Comparison of ENCODE assay signal across 28 mouse cellular contexts in the genomic region with DNA sequence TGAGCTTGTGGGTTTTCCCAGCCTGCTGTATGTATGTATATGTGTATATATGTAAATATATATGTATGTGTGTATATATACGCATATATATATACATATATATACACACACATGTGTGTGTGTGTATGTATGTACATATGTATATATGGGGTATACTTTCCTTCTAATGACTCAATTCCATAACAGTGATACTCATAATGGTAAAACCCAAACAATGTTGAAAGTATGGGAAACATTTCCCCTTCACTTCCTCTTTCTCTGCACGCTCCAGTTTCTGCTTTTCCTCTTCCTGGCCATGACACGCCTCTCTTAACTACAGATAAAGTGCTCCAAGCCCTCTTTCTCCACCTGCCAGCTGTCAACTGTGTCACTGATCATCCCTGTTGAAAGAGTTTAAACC.
"Had no signal": no experiment of that assay in that cellular context is flagged by ENCODE, and none has a peak within 500 bp of the region (broad histone marks: within the 10 kb centered on the region; RNA-seq: fewer than 3 reads in every experiment).

No protein-coding gene starts in this region.

- H3K27ac ChIP-seq: embryonic facial prominence, embryonic 10.5 days; embryonic facial prominence, embryonic 12.5 days; embryonic facial prominence, embryonic 13.5 days; embryonic facial prominence, embryonic 15.5 days; forebrain, embryonic 10.5 days; forebrain, embryonic 12.5 days; forebrain, embryonic 13.5 days; forebrain, embryonic 15.5 days; gastrocnemius, adult 2 months; heart, adult 2 months had no signal

- DNase-seq: cerebellum, adult 8-10 months; cerebellum, adult 9-10 months; cerebellum, adult 9-11 months; cerebellum, postnatal 10 days; cerebellum, postnatal 14 days; cerebellum, postnatal 25 days; cerebellum, postnatal 36 days; embryo, embryonic 11 days; forebrain, postnatal 0 days; gastrocnemius, adult 2 months; gastrocnemius, postnatal 10 days; gastrocnemius, postnatal 14 days; gastrocnemius, postnatal 25 days; gastrocnemius, postnatal 36 days; heart, adult 11 months; heart, adult 18-20 months; heart, adult 2 months had no signal

- H3K36me3 ChIP-seq: embryonic facial prominence, embryonic 10.5 days; embryonic facial prominence, embryonic 12.5 days; embryonic facial prominence, embryonic 13.5 days; embryonic facial prominence, embryonic 15.5 days; forebrain, embryonic 10.5 days; forebrain, embryonic 12.5 days; forebrain, embryonic 15.5 days had no signal

- H3K4me1 ChIP-seq: forebrain, embryonic 12.5 days; forebrain, embryonic 13.5 days; forebrain, embryonic 15.5 days had no signal

- H3K4me3 ChIP-seq: embryonic facial prominence, embryonic 10.5 days; embryonic facial prominence, embryonic 12.5 days; embryonic facial prominence, embryonic 13.5 days; embryonic facial prominence, embryonic 15.5 days; erythroblast, embryonic 14.5 days; forebrain, embryonic 10.5 days; forebrain, embryonic 12.5 days; forebrain, embryonic 13.5 days; forebrain, embryonic 15.5 days; gastrocnemius, adult 2 months; heart, adult 2 months had no signal

- ATAC-seq: forebrain, embryonic 13.5 days; forebrain, embryonic 14.5 days; forebrain, embryonic 15.5 days; forebrain, embryonic 16.5 days; forebrain, postnatal 0 days had no signal

- H3K4me2 ChIP-seq: embryonic facial prominence, embryonic 12.5 days; embryonic facial prominence, embryonic 13.5 days; embryonic facial prominence, embryonic 15.5 days; forebrain, embryonic 12.5 days; forebrain, embryonic 13.5 days; forebrain, embryonic 15.5 days had no signal

- H3K27me3 ChIP-seq: embryonic facial prominence, embryonic 12.5 days; embryonic facial prominence, embryonic 13.5 days; embryonic facial prominence, embryonic 15.5 days; forebrain, embryonic 12.5 days; forebrain, embryonic 13.5 days; forebrain, embryonic 15.5 days had no signal

- H3K9me3 ChIP-seq: embryonic facial prominence, embryonic 10.5 days; embryonic facial prominence, embryonic 12.5 days; embryonic facial prominence, embryonic 13.5 days; embryonic facial prominence, embryonic 15.5 days; forebrain, embryonic 10.5 days; forebrain, embryonic 12.5 days; forebrain, embryonic 13.5 days; forebrain, embryonic 15.5 days had no signal

- H3K9ac ChIP-seq: embryonic facial prominence, embryonic 12.5 days; embryonic facial prominence, embryonic 13.5 days; embryonic facial prominence, embryonic 15.5 days; forebrain, embryonic 12.5 days; forebrain, embryonic 13.5 days; forebrain, embryonic 15.5 days; forebrain, postnatal 0 days had no signal
